Mouse (Mus musculus) E14TG2a.4 (cell line): Measurements from ENCODE around the gene Psmd14.

Experiments
- CTCF ChIP-seq: conservative IDR thresholded peaks from 2 replicates; pipeline ENCODE4 v1.5.1; 2014; ENCODE audit warnings: low read length
- NANOG ChIP-seq: IDR thresholded peaks from 2 replicates; pipeline ENCODE4 v1.6.1; 2014; ENCODE audit warnings: borderline replicate concordance, low read length, mixed read lengths
- POU5F1 ChIP-seq: IDR thresholded peaks from 2 replicates; pipeline ENCODE4 v1.6.1; 2014; ENCODE audit warnings: low read length, borderline replicate concordance

DNA sequence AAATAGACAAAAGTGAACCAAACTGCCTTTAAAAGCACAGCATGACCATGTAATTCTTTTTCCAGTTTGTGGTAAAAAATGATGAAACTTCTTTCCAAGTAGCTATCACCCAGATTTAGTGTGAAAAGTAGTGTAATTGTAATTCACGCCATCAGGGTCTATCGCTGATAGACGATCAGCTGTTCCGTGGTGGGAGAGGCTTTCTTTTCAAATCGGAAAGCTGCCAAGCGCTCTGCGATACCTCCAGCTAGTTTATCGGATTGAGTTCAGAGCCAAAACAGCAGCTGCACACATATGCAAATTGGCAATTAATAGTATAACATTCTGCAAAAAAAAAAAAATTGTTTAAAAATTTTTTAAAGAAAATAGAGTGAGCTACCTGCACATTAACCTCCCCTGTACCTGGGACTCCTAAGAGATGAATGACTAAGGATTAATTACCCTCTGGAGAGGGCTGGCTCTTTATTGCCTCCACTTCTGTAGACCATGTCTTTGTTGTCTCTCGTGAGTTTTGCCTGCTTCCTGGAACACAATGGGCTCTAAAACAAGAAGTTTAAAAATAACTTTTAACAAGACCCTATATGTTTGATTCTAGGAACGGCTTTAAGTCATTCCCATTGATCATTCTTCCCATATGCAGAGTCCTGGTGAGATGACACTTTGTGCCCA, 47.8 kb upstream of the Psmd14 start:
- no peak for TF ChIP-seq CTCF
- no peak for TF ChIP-seq NANOG
- TF ChIP-seq POU5F1: no peak
